Mouse (Mus musculus) intestine, embryonic 14.5 days (tissue): Measurements from ENCODE around the gene Cldn15. TPM values are rescaled to one million over a fixed set of nuclear protein-coding genes. Genes with fewer than 3 reads are reported as not detected.

ENCODE experiments used
- ATAC-seq: fragments of 200-750 bp; cut with Nextera tagmentation; replicated peaks from 2 replicates; pipeline ENCODE4 v1.8.0; 2017; ENCODE audit warnings: low read depth, moderate number of reproducible peaks, moderate TSS enrichment, moderate library complexity; ENCODE audit not compliant: low FRiP score, low TSS enrichment
- DNase-seq: peaks from one replicate; pipeline ENCODE4 v3.0.0-alpha.2; 2018; ENCODE audit warnings: low spot score
- H3K27ac ChIP-seq: fragments of 300-500 bp; sonication (generic); 2 replicates; pipeline ENCODE4 v1.5.1; 2014; ENCODE audit warnings: low read depth, mild to moderate bottlenecking, control low read depth
- H3K27me3 ChIP-seq: fragments of 300-500 bp; sonication (generic); replicated peaks from 2 replicates; pipeline ENCODE4 v1.6.1; 2014; ENCODE audit warnings: low read length, control low read depth; ENCODE audit not compliant: control insufficient read depth, insufficient read depth
- H3K36me3 ChIP-seq: fragments of 300-500 bp; sonication (generic); 2 replicates; pipeline ENCODE4 v1.6.1; 2014; ENCODE audit warnings: low read length, control low read depth; ENCODE audit not compliant: control insufficient read depth, insufficient read depth
- H3K4me1 ChIP-seq: fragments of 300-500 bp; sonication (generic); replicated peaks from 2 replicates; pipeline ENCODE4 v1.6.1; 2014; ENCODE audit warnings: low read length, control low read depth, mixed read lengths; ENCODE audit not compliant: control insufficient read depth, insufficient read depth
- H3K4me2 ChIP-seq: fragments of 300-500 bp; sonication (generic); 2 replicates; pipeline ENCODE4 v1.6.1; 2014; ENCODE audit warnings: low read length
- H3K4me3 ChIP-seq: fragments of 300-500 bp; sonication (generic); 2 replicates; pipeline ENCODE4 v1.5.1; 2014; ENCODE audit warnings: low read depth, low read length, control low read depth, mixed read lengths
- H3K9ac ChIP-seq: fragments of 300-500 bp; sonication (generic); 2 replicates; pipeline ENCODE4 v1.6.1; 2014; ENCODE audit warnings: mild to moderate bottlenecking, low read length
- H3K9me3 ChIP-seq: fragments of 300-500 bp; sonication (generic); 2 replicates; pipeline ENCODE4 v1.6.1; 2016; ENCODE audit warnings: low read length, control low read depth; ENCODE audit not compliant: control insufficient read depth
- WGBS: fragments of 180-500 bp; shearing (Covaris S2); extraction: QIAGEN DNeasy Blood & Tissue Kit; methylation state at CpG from one replicate; pipeline ENCODE4 v1.1.7; 2014; 5-methylcytosine and 5-hydroxymethylcytosine counted together
- polyA plus RNA-seq: library from polyadenylated mRNA; unstranded; fragments of >200 nt; fragmentation: Nextera tagmentation; extraction: Ambion mirVana; gene quantifications from 2 replicates; pipeline ENCODE4 v1.2.1, GENCODE M21; 2014

The Cldn15 gene
- polyA plus RNA-seq, 1 experiment from 2014 or later: 12.7 TPM

DNA sequence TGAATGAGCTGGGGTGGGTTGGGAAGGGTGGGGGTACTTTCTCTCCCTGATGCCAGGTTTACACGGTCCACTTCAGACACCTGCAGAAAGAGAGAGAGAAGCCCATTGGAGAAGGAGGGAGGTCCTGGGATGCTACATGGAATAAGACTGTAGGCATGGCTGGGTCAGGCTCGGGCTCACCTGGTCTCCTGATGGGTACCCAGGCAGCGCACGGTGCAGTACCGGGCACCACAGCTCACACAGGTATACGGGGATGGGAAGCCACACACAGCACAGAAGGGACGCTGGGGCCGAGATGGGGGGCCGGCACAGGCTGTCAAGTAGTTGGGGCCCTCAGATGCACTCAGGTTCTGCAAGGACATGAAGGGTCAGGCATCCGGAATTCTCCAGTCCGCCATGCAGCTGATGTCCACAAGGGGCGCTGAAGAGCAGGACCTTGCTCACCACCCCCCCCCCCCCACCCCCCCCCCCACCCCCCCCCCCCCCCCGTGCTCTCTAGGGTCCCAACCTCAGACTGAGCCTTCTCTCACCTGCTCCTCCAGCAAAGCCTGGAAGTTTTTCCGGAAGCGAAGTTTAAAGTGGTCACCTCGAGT, 16.0 kb downstream of the Cldn15 start:
- no peak overlapping the region for H3K9ac ChIP-seq
- no peaks in the 10 kb centered on the region for H3K27me3 ChIP-seq
- DNase-seq: peak; percentile 68
- WGBS: 55% methylated on average over 14 of the region's 16 CpGs
- no peak overlapping the region for H3K4me3 ChIP-seq
- H3K9me3 ChIP-seq: no peaks in the 10 kb centered on the region
- no peak overlapping the region for H3K27ac ChIP-seq
- H3K36me3 ChIP-seq: peaks cover 21% of the 10 kb centered on the region
- H3K4me1 ChIP-seq: peaks cover 5% of the 10 kb centered on the region
- ATAC-seq: no peak
- H3K4me2 ChIP-seq: no peak overlapping the region

- Histone ChIP-seq H3K27ac (no peak overlapping the region), H3K9ac (no peak overlapping the region), H3K4me1 (peaks cover 9% of the 10 kb centered on the region), H3K36me3 (peaks cover 31% of the 10 kb centered on the region), H3K27me3 (no peaks in the 10 kb centered on the region), H3K4me2 (no peak overlapping the region), H3K9me3 (no peaks in the 10 kb centered on the region), H3K4me3 (no peak overlapping the region)
- WGBS: 56% methylated on average over 14 of the region's 14 CpGs
- ATAC-seq (no peak), DNase-seq (no peak)
Observed at GRCm38 (mm10) chr5:136984828-136985227, 18.4 kb downstream of the Cldn15 start.

GRCm38 (mm10) chr5:136986695-136987137, 20.3 kb downstream of the Cldn15 start, which contains the start of gene Plod3:
Gene Plod3 (plus strand): TSS chr5:136987019.
- Histone ChIP-seq H3K4me2 (peak within 1 kb of the TSS; percentile 76), H3K4me3 (peak within 1 kb of the TSS; percentile 66), H3K4me1 (peaks cover 9% of the 10 kb centered on the region), H3K36me3 (peaks cover 44% of the 10 kb centered on the region), H3K9ac (peak within 1 kb of the TSS; percentile 92), H3K9me3 (no peaks in the 10 kb centered on the region), H3K27me3 (no peaks in the 10 kb centered on the region), H3K27ac (peak within 1 kb of the TSS; percentile 90)
- WGBS: under 1% methylated on average over 26 of the region's 26 CpGs
- DNase-seq (no peak), ATAC-seq (peak; percentile 89)

- Histone ChIP-seq H3K4me1 (peaks cover 9% of the 10 kb centered on the region), H3K36me3 (peaks cover 45% of the 10 kb centered on the region), H3K9ac (peak overlapping the region; percentile 92), H3K27me3 (no peaks in the 10 kb centered on the region), H3K27ac (peak overlapping the region; percentile 90), H3K4me2 (peak overlapping the region; percentile 66), H3K9me3 (no peaks in the 10 kb centered on the region), H3K4me3 (peak overlapping the region; percentile 66)
- WGBS: under 1% methylated on average over 63 of the region's 67 CpGs
- peak; percentile 92 for DNase-seq
- ATAC-seq: peak; percentile 63
Observed at GRCm38 (mm10) chr5:136987138-136987933, 20.9 kb downstream of the Cldn15 start.

DNA sequence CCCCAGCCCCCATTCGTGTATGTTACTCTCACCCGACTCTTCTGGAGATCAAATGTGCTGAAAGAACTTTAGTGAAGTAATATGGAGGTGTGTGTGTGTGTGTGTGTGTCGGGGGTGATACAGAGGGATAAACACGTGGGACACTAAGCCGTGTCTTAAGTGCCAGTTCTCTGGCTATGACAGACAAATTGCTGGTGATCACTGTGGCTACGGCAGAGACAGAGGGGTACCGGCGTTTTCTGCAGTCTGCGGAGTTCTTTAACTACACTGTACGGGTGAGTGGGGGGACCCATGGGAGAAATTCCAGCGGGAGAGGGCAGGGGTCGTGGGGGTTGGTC, 21.5 kb downstream of the Cldn15 start, which contains the start of gene Znhit1:
TSS of gene Znhit1 (minus strand) at position 88 of the 338 bp plus-strand sequence.
- peak within 1 kb of the TSS; percentile 66 for H3K4me3 ChIP-seq
- peak within 1 kb of the TSS; percentile 66 for H3K4me2 ChIP-seq
- peaks cover 46% of the 10 kb centered on the region for H3K36me3 ChIP-seq
- no peaks in the 10 kb centered on the region for H3K27me3 ChIP-seq
- H3K4me1 ChIP-seq: peaks cover 9% of the 10 kb centered on the region
- WGBS: 1% methylated on average over 12 of the region's 12 CpGs
- peak within 1 kb of the TSS; percentile 92 for H3K9ac ChIP-seq
- no peaks in the 10 kb centered on the region for H3K9me3 ChIP-seq
- ATAC-seq (no peak), DNase-seq (no peak)
- peak within 1 kb of the TSS; percentile 90 for H3K27ac ChIP-seq

DNA sequence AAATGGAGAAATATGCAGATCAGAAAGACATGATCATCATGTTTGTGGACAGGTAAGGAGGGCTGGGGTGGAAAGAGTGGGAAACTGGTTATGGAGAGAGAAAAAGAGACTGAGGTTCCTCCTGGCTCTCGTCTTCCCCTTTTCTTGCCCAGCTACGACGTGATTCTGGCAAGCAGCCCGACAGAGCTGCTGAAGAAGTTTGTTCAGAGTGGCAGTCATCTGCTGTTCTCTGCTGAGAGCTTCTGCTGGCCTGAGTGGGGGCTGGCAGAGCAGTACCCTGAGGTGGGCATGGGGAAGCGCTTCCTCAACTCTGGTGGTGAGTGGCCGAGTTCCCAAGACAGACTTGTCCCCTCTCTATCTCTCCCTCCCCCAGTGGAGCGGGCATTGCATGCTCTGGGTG, 22.0 kb downstream of the Cldn15 start:
- DNase-seq: no peak
- Histone ChIP-seq H3K36me3 (peaks cover 51% of the 10 kb centered on the region), H3K27ac (no peak overlapping the region), H3K4me3 (peak overlapping the region; percentile 66), H3K27me3 (no peaks in the 10 kb centered on the region), H3K4me2 (peak overlapping the region; percentile 66), H3K9ac (peak overlapping the region; percentile 92), H3K9me3 (no peaks in the 10 kb centered on the region), H3K4me1 (peaks cover 9% of the 10 kb centered on the region)
- ATAC-seq: no peak
- 54% methylated on average over 7 of the region's 7 CpGs for WGBS

DNA sequence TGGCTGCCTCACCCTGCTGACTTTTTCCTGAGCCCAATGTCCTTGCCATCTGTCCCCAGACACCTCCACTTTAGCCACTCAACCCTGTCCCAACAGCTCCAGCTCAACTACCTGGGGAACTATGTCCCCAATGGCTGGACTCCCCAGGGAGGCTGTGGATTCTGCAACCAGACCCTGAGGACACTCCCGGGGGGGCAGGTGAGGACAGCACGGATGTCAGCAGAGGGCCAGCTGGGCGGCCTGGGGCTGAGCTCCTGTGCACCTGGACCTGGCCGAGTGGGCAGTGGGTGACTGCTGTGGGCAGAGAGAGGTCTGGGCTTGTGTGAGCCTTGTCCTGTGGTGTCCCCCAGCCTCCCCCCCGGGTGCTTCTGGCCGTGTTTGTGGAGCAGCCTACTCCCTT, 23.4 kb downstream of the Cldn15 start:
- Histone ChIP-seq H3K4me2 (no peak overlapping the region), H3K36me3 (peaks cover 55% of the 10 kb centered on the region), H3K9me3 (no peaks in the 10 kb centered on the region), H3K27ac (no peak overlapping the region), H3K4me1 (peaks cover 9% of the 10 kb centered on the region), H3K4me3 (no peak overlapping the region), H3K27me3 (no peaks in the 10 kb centered on the region), H3K9ac (no peak overlapping the region)
- ATAC-seq: no peak
- DNase-seq: no peak
- 94% methylated on average over 6 of the region's 6 CpGs for WGBS

- H3K9me3 ChIP-seq: no peaks in the 10 kb centered on the region
- 74% methylated on average over 3 of the region's 5 CpGs for WGBS
- H3K4me2 ChIP-seq: no peak overlapping the region
- DNase-seq (no peak), ATAC-seq (no peak)
- no peak overlapping the region for H3K9ac ChIP-seq
- no peak overlapping the region for H3K27ac ChIP-seq
- peaks cover 22% of the 10 kb centered on the region for H3K36me3 ChIP-seq
- no peaks in the 10 kb centered on the region for H3K27me3 ChIP-seq
- H3K4me1 ChIP-seq: 0 out of 2 replicates have a peak, but pooled peaks cover 4% of the 10 kb centered on the region
- no peak overlapping the region for H3K4me3 ChIP-seq
Observed at GRCm38 (mm10) chr5:136999449-136999848, 33.0 kb downstream of the Cldn15 start.
